Mouse (Mus musculus): Measurements from ENCODE around the gene Cox19.

DNA sequence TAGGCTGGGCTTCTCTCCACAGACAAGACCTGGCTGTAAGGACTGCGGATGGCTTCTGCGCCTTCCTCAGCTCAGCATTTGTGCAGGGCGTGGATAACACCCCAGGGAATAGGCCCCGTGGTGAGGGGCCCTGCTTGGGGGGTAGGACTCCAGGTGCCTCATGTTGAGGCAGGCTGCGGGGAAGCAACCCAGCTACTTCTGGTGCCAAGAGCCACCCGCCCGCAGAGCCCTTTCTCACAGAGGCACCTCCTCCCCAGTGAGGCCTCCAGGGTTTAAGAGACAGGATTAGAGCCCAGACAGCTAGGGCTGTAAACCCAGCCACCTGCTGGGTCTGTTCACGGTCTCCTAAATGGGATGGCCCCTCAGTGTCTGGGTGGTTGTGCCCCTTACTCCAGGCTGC lies 410 bp upstream of the Cox19 start:
- TF ChIP-seq EP300 (IDR thresholded peaks at IDR 0.05; ENCODE audit: low read depth) (no peak), CTCF (IDR thresholded peaks at IDR 0.05; ENCODE audit: low read depth) (no peak)

Measured in heart, postnatal 0 days (tissue).